Mouse (Mus musculus) right cerebral cortex, adult 18-20 months (tissue): Measurements from ENCODE around the gene Slc16a13.

ENCODE experiments used
- DNase-seq: peaks from one replicate; pipeline ENCODE4 v3.0.0; 2022; ENCODE audit warnings: mixed read lengths

Gene Slc16a13

GRCm38 (mm10) chr11:70210681-70211080 lies 10.2 kb downstream of the Slc16a13 start:
- no peak for DNase-seq

GRCm38 (mm10) chr11:70208778-70209388 lies 12.0 kb downstream of the Slc16a13 start:
- DNase-seq: no peak

- no peak for DNase-seq
These were observed 13.6 kb downstream of the Slc16a13 start for GRCm38 (mm10) chr11:70207283-70207682.

GRCm38 (mm10) chr11:70206801-70207200 lies 14.1 kb downstream of the Slc16a13 start:
- DNase-seq: no peak

GRCm38 (mm10) chr11:70201691-70202090 lies 19.2 kb downstream of the Slc16a13 start:
- peak; percentile 61 for DNase-seq

- DNase-seq: no peak
These were observed 20.7 kb downstream of the Slc16a13 start for GRCm38 (mm10) chr11:70200036-70200608.

GRCm38 (mm10) chr11:70199107-70199506 lies 21.8 kb downstream of the Slc16a13 start:
- DNase-seq: no peak

- no peak for DNase-seq
These were observed 22.5 kb downstream of the Slc16a13 start for GRCm38 (mm10) chr11:70198332-70198731.

GRCm38 (mm10) chr11:70193354-70194285 lies 27.2 kb downstream of the Slc16a13 start:
- DNase-seq: no peak

- DNase-seq: no peak
These were observed 28.7 kb downstream of the Slc16a13 start for GRCm38 (mm10) chr11:70192157-70192556.

- no peak for DNase-seq
These were observed 29.7 kb downstream of the Slc16a13 start for GRCm38 (mm10) chr11:70191188-70191587.

- no peak for DNase-seq
These were observed 31.3 kb downstream of the Slc16a13 start for GRCm38 (mm10) chr11:70189319-70190134.

GRCm38 (mm10) chr11:70185120-70185519 lies 35.7 kb downstream of the Slc16a13 start:
- DNase-seq: no peak

GRCm38 (mm10) chr11:70180496-70180895 lies 40.4 kb downstream of the Slc16a13 start:
- no peak for DNase-seq

GRCm38 (mm10) chr11:70179401-70179800 lies 41.5 kb downstream of the Slc16a13 start:
- peak; percentile 11 for DNase-seq

- no peak for DNase-seq
These were observed 42.1 kb downstream of the Slc16a13 start for GRCm38 (mm10) chr11:70178756-70179155.

GRCm38 (mm10) chr11:70178311-70178710 lies 42.6 kb downstream of the Slc16a13 start:
- no peak for DNase-seq

GRCm38 (mm10) chr11:70177647-70178046 lies 43.2 kb downstream of the Slc16a13 start:
- DNase-seq: no peak

GRCm38 (mm10) chr11:70174491-70174890 lies 46.4 kb downstream of the Slc16a13 start:
- DNase-seq: no peak

GRCm38 (mm10) chr11:70172298-70172697 lies 48.6 kb downstream of the Slc16a13 start:
- no peak for DNase-seq

- no peak for DNase-seq
These were observed 49.0 kb downstream of the Slc16a13 start for GRCm38 (mm10) chr11:70171847-70172246.

- DNase-seq: no peak
These were observed 49.7 kb downstream of the Slc16a13 start for GRCm38 (mm10) chr11:70171181-70171580.

GRCm38 (mm10) chr11:70170291-70170690 lies 50.6 kb downstream of the Slc16a13 start:
- DNase-seq: no peak
